Mouse (Mus musculus): Measurements from ENCODE around the gene Magi2.

DNA sequence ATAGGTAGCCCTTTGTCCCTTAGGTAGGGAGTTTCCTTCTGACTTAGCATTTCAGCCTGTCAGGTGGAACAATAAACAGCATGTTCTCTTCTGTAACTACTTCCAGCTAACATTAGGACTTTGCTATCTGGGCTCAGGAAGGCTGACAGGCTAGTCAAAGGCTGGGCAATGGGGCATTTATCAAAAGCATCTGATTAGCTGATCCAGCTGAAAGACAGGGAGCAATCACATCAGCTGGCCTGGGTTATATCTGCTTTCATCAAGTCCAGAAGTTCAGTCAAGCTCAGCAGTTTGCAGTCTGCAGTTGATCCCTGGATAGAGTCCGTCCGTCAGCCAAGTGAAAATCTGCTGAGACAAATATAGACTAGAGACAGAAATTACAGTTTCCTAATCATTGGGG is 1094.1 kb downstream of the Magi2 start:
- TF ChIP-seq EP300 (IDR thresholded peaks at IDR 0.05; ENCODE audit: low read depth) (no peak), CTCF (IDR thresholded peaks at IDR 0.05; ENCODE audit: low read depth) (no peak)
